Mouse (Mus musculus) neutrophil, adult 5-6 weeks (primary cell): Measurements from ENCODE around the gene Art5. TPM values are rescaled to one million over a fixed set of nuclear protein-coding genes. Genes with fewer than 3 reads are reported as not detected.
"Not testable (repeated sequence)": the region's sequence is repeated elsewhere in the genome, so short reads cannot be mapped to it uniquely, and the experiment has no call there.

ENCODE experiments used
- ATAC-seq: fragments of 151-379, 151-347 bp; 2 replicates; pipeline ENCODE4 v1.8.0; 2017; ENCODE audit warnings: mild to moderate bottlenecking, moderate TSS enrichment; ENCODE audit not compliant: insufficient number of reproducible peaks, poor library complexity, low FRiP score, severe bottlenecking; ENCODE audit errors: extremely low read depth
- total RNA-seq: library from RNA; stranded (forward); fragments of 200-1000 nt; gene quantifications from 2 replicates; pipeline ENCODE4 v1.2.3, GENCODE M21; 2017

Gene Art5
- total RNA-seq, 1 experiment from 2014 or later = 2.2 TPM

- ATAC-seq = no peak
These were observed 25.1 kb downstream of the Art5 start for GRCm38 (mm10) chr7:102084041-102084696.

GRCm38 (mm10) chr7:102082816-102083215 lies 26.5 kb downstream of the Art5 start, which contains the start of gene Trpc2:
TSS of gene Trpc2 (plus strand) at chr7:102083116.
- ATAC-seq = no peak

GRCm38 (mm10) chr7:102081784-102082183 lies 27.5 kb downstream of the Art5 start:
- no peak for ATAC-seq

- no peak for ATAC-seq
These were observed 29.0 kb downstream of the Art5 start for GRCm38 (mm10) chr7:102080311-102080710.

- ATAC-seq = no peak
These were observed 30.8 kb downstream of the Art5 start for GRCm38 (mm10) chr7:102078517-102078916.

GRCm38 (mm10) chr7:102076714-102077296 lies 32.5 kb downstream of the Art5 start:
- ATAC-seq = peak; percentile 41; the same call in 1 of the 2 replicates

GRCm38 (mm10) chr7:102066363-102066762 lies 42.9 kb downstream of the Art5 start:
- no peak for ATAC-seq

- peak; percentile 95 for ATAC-seq
These were observed 44.0 kb downstream of the Art5 start, which contains the start of the genes Rnf121, Xndc1 and Xntrpc for GRCm38 (mm10) chr7:102065046-102065891. TSS of gene Rnf121 (minus strand) at chr7:102065469. TSS of gene Xndc1 (plus strand) at chr7:102065511. TSS of gene Xntrpc (plus strand) at chr7:102065713.

GRCm38 (mm10) chr7:102064655-102065045 lies 44.6 kb downstream of the Art5 start:
- no peak for ATAC-seq

GRCm38 (mm10) chr7:102063891-102064290 lies 45.4 kb downstream of the Art5 start:
- no peak for ATAC-seq

GRCm38 (mm10) chr7:102062203-102062602 lies 47.1 kb downstream of the Art5 start:
- no peak for ATAC-seq

- no peak for ATAC-seq
These were observed 47.9 kb downstream of the Art5 start for GRCm38 (mm10) chr7:102061353-102061752.

- not testable (repeated sequence) for ATAC-seq
These were observed 60.8 kb downstream of the Art5 start for GRCm38 (mm10) chr7:102048524-102048923.

Other genes with a start within 250 kb of the Art5 start
- 45.1 and 48.4 TPM in 2 replicates for gene Anapc15, start 245.8 kb downstream of the Art5 start, total RNA-seq
- 1.0 TPM in 1 of 2 replicates, not detected in the other for gene Folr1, start 238.7 kb downstream of the Art5 start, total RNA-seq
- gene Lamtor1, start 203.6 kb downstream of the Art5 start, total RNA-seq = 65.2 and 77.1 TPM in 2 replicates
- 0.49 TPM in 1 of 2 replicates, not detected in the other for gene Tomt, start 203.1 kb downstream of the Art5 start, total RNA-seq
- gene Lrrc51, start 175.6 kb downstream of the Art5 start, total RNA-seq = 0.93 and 3.2 TPM in 2 replicates
- 225 and 227 TPM in 2 replicates for gene Numa1, start 175.4 kb downstream of the Art5 start, total RNA-seq
- 12.2 and 13.6 TPM in 2 replicates for gene Il18bp, start 90.8 kb downstream of the Art5 start, total RNA-seq
- gene Rnf121, start 44.0 kb downstream of the Art5 start, total RNA-seq = 15.0 and 15.8 TPM in 2 replicates
- 35.2 and 40.2 TPM in 2 replicates for gene Xndc1, start 44.0 kb downstream of the Art5 start, total RNA-seq
- gene Xntrpc, start 43.8 kb downstream of the Art5 start, total RNA-seq = 0.47 and 3.4 TPM in 2 replicates
- 0.49 and 2.0 TPM in 2 replicates for gene Trpc2, start 26.4 kb downstream of the Art5 start, total RNA-seq
- gene Art1, start 7.7 kb downstream of the Art5 start, total RNA-seq = not detected in 2 replicates
- gene Chrna10, start 7.3 kb upstream of the Art5 start, total RNA-seq = 0.35 TPM in 1 of 2 replicates, not detected in the other
- 74.8 TPM in 2 replicates for gene Nup98, start 100.7 kb upstream of the Art5 start, total RNA-seq
- 32.1 and 32.8 TPM in 2 replicates for gene Pgap2, start 100.7 kb upstream of the Art5 start, total RNA-seq
- gene Rhog, start 146.6 kb upstream of the Art5 start, total RNA-seq = 118 and 127 TPM in 2 replicates
- gene Stim1, start 158.3 kb upstream of the Art5 start, total RNA-seq = 63.7 and 72.1 TPM in 2 replicates